Mouse (Mus musculus) heart, embryonic 14.5 days (tissue): Measurements from ENCODE around the gene Rpap3. TPM values are rescaled to one million over a fixed set of nuclear protein-coding genes. Genes with fewer than 3 reads are reported as not detected.

Experiments used
- ATAC-seq: fragments of 200-750 bp; cut with Nextera tagmentation; 2 replicates; pipeline ENCODE4 v1.8.0; 2017; ENCODE audit warnings: low read depth, moderate TSS enrichment; ENCODE audit not compliant: insufficient number of reproducible peaks, insufficient read depth, low FRiP score
- H3K27ac ChIP-seq, 2 experiments: fragments of 200-500 bp in 1 of 2; fragments of 300-500 bp in 1 of 2; sonication (generic) in 1 of 2; replicated peaks in 1 of 2; 2 replicates each; pipeline ENCODE4 v1.5.1; 2012 to 2014; ENCODE audit warnings: low read depth in 2 of 2, low read length in 2 of 2, control low read depth in 1 of 2, mild to moderate bottlenecking in 1 of 2, mixed read lengths in 1 of 2; ENCODE audit not compliant: control insufficient read depth in 1 of 2, insufficient read depth in 1 of 2
- H3K27me3 ChIP-seq: fragments of 300-500 bp; sonication (generic); 2 replicates; pipeline ENCODE4 v1.6.1; 2014; ENCODE audit warnings: mild to moderate bottlenecking, low read length, control low read depth; ENCODE audit not compliant: control insufficient read depth, insufficient read depth
- H3K36me3 ChIP-seq: fragments of 300-500 bp; sonication (generic); 2 replicates; pipeline ENCODE4 v1.6.1; 2014; ENCODE audit warnings: mild to moderate bottlenecking, control low read depth, low read length, mixed read lengths; ENCODE audit not compliant: control insufficient read depth, insufficient read depth
- H3K4me1 ChIP-seq, 2 experiments: fragments of 200-500 bp in 1 of 2; fragments of 300-500 bp in 1 of 2; sonication (generic) in 1 of 2; 2 replicates each; pipeline ENCODE4 v1.6.1; 2012 to 2014; ENCODE audit warnings: low read length in 2 of 2, control low read depth in 1 of 2, mixed read lengths in 1 of 2; ENCODE audit not compliant: control insufficient read depth in 2 of 2, insufficient read depth in 2 of 2
- H3K4me2 ChIP-seq: fragments of 300-500 bp; sonication (generic); 2 replicates; pipeline ENCODE4 v1.6.1; 2014; ENCODE audit warnings: mild to moderate bottlenecking, low read length
- H3K4me3 ChIP-seq, 2 experiments: fragments of 200-500 bp in 1 of 2; fragments of 300-500 bp in 1 of 2; sonication (generic) in 1 of 2; 2 replicates each; pipeline ENCODE4 v1.5.1; 2012 to 2014; ENCODE audit warnings: low read length in 2 of 2, mild to moderate bottlenecking in 2 of 2, control low read depth in 1 of 2, low read depth in 1 of 2, moderate library complexity in 1 of 2; ENCODE audit not compliant: control insufficient read depth in 1 of 2, insufficient read depth in 1 of 2
- H3K9ac ChIP-seq: fragments of 300-500 bp; sonication (generic); 2 replicates; pipeline ENCODE4 v1.6.1; 2014; ENCODE audit warnings: mild to moderate bottlenecking, low read length
- H3K9me3 ChIP-seq: fragments of 300-500 bp; sonication (generic); 2 replicates; pipeline ENCODE4 v1.6.1; 2016; ENCODE audit warnings: low read length, control low read depth; ENCODE audit not compliant: control insufficient read depth
- WGBS: fragments of 180-500 bp; shearing (Covaris S2); extraction: QIAGEN DNeasy Blood & Tissue Kit; methylation state at CpG from one replicate; pipeline ENCODE4 v1.1.7; 2014; 5-methylcytosine and 5-hydroxymethylcytosine counted together
- polyA plus RNA-seq: library from polyadenylated mRNA; unstranded; fragments of >200 nt; fragmentation: Nextera tagmentation; extraction: Ambion mirVana; gene quantifications from 2 replicates; pipeline ENCODE4 v1.2.1, GENCODE M21; 2014

Rpap3 gene
- polyA plus RNA-seq, 1 experiment from 2014 or later: 24.2 TPM

GRCm38 (mm10) chr15:97643986-97644385 lies 61.6 kb downstream of the Rpap3 start:
- H3K9me3 ChIP-seq: peaks cover 9% of the 10 kb centered on the region
- WGBS: 85% methylated on average over 4 of the region's 4 CpGs
- no peaks in the 10 kb centered on the region for H3K27me3 ChIP-seq
- no peaks in the 10 kb centered on the region for H3K36me3 ChIP-seq
- no peaks in the 10 kb centered on the region for H3K4me1 ChIP-seq
- no peak overlapping the region for H3K4me2 ChIP-seq
- H3K27ac ChIP-seq: no peak overlapping the region
- no peak for ATAC-seq
- no peak overlapping the region for H3K4me3 ChIP-seq
- H3K9ac ChIP-seq: no peak overlapping the region

Other genes starting within 250 kb of the Rpap3 start
- 0.19 and 0.43 TPM in 2 replicates for gene Endou, start 25.5 kb upstream of the Rpap3 start, polyA plus RNA-seq
- 15.9 and 19.2 TPM in 2 replicates for gene Rapgef3, start 62.1 kb upstream of the Rpap3 start, polyA plus RNA-seq
- 67.1 and 69.6 TPM in 2 replicates for gene Slc48a1, start 72.7 kb upstream of the Rpap3 start, polyA plus RNA-seq
- gene Hdac7, start 138.7 kb upstream of the Rpap3 start, polyA plus RNA-seq: 25.7 and 26.7 TPM in 2 replicates
- gene Vdr, start 204.8 kb upstream of the Rpap3 start, polyA plus RNA-seq: 0.81 and 0.97 TPM in 2 replicates